Mouse (Mus musculus) frontal cortex, postnatal 25 days (tissue): ENCODE measurements around the gene Pom121l2.

Experiments used
- DNase-seq, 2 experiments: peaks; one replicate each; pipeline ENCODE4 v3.0.0; 2022; ENCODE audit warnings: low spot score in 2 of 2

Pom121l2 gene

DNA sequence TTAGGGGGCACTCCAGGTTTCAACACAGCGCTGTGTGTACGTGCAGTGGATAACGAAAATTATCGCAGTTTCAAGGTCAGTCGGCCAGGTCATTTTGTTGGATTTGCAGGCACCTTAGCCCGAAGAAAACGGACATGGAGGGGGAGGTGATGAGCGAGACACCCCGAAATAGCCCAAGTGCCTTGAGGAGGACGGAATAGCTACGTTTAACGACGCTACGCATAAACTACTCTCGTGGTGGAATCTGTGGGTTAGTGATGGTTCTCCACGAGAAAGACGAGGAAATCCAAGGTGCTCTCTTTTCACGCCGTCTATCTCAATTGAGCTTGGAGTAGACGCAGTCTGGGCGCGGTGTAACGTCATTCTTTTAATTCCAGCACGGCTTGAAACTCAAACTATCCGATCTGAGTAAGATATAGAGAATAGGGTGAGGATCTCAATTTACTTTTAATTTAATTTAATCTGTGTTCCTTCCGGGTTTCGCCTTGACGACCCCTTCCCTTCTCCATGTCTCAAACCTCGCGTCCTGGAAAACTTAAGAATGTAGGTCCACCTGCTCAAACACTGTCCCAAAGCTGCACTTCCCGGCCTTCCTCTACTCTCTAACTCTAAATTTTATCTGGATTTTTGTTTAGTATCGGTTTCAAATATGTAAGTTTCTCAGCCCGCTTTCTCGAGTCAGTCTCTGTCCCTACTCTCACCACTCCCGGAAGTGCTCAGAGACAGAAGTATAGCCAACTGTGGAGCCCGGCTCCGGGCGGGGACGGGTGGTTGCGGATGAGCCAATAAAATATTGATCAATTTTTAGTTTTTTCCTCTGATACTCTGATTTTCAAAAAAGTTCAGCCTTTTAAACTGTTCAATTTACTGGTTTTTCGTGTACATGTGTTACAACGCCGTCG, 39.2 kb downstream of the Pom121l2 start:
- no peak for DNase-seq

DNA sequence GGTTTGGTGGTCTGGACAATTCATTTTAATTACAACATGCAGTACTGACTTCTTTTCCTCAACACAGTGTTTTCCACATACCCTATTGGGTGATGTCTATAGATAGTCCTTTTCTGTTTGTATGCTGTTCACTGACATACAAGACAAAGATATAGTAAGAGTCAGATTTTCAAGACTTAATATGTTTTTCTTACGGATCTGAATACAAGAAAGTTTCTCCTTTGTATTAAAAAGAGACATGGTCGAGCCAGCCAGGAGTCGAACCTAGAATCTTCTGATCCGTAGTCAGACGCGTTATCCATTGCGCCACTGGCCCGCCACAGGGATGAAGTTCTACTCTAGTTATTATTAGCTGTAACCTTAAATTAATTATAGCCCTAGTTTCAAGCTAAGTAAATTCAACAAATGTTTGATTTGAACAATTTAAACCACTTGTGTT, 39.9 kb downstream of the Pom121l2 start:
- no peak for DNase-seq

GRCm38 (mm10) chr13:22021581-22021980, 40.6 kb downstream of the Pom121l2 start:
- DNase-seq: no peak

- DNase-seq: peak in 1 of 2 experiments; percentile 76
Observed at GRCm38 (mm10) chr13:22022241-22022640, 41.2 kb downstream of the Pom121l2 start.

- peak; percentile 87 to 94 for DNase-seq
Observed at GRCm38 (mm10) chr13:22026058-22027031, 45.4 kb downstream of the Pom121l2 start.

DNA sequence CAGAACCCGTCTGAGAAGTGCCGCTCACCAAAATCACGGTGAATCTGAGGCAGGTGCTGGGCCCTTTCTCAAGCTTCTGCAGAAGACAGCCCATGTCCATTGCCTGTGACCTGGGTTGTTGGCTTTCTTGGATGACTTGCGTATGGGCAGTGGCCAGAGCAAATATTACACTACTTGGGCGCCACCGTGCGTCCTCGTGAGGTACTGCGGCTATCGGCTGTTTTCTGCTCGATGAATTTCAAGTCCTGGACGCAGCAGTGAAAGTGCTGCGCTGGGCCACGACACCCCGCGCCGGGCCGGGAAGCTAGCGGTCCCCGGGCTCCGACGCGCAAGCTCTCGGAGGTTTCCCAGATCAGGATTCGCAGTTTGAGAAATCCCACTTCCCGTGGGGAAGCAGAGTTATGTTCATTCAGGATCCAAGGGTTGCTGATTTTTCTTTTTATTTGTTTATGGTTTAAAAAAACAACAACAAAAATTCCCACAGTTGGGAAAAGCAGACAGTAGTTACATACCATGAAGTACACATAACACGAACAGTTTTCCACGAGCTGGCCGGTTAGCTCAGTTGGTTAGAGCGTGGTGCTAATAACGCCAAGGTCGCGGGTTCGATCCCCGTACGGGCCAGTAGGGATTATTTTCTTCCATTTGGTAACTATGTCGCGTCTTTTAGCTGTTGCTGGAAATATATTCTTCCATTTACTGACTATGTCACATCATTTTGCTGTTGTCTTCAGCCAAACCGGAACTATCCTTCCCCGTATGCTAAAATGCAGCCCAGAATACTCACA, 47.9 kb downstream of the Pom121l2 start:
- DNase-seq: peak; percentile 95 to 97

DNA sequence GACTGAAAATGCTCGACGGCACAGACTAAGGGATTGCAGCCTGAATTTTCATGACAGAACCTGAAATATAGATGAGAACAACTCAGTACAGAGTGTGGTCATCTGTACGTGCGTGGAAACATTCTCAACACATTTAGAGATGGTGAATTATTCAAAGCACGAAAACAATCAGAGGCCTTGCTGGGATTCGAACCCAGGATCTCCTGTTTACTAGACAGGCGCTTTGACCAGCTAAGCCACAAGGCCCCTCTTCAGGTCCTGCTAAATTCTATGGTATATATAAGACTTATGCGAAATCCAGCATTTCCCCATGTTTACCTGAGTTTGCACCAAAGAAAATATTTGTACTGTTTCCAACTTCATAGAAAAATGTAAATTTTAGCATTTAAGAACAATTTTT, 48.9 kb downstream of the Pom121l2 start:
- DNase-seq: no peak

DNA sequence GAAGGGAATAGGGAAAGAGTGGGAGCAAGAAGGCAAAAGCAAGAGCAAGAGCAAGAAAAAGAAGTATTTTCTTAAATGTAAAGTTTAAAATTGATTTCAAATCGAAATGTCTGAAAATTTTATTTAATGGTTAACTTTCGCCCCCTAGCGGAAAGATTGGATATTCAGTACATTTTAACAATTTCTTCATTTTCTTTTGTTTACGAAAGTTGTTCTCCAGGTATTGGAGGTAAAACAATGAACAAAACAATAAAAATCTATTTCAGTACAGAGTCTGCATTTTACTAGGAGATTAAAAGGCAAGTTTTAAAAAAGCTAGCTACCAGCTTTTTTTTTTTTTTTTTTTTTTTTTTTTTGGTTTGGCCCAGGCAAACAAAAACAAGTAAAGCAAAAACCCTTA, 49.5 kb downstream of the Pom121l2 start:
- no peak for DNase-seq

- DNase-seq: no peak
Observed at GRCm38 (mm10) chr13:22033741-22034442, 52.9 kb downstream of the Pom121l2 start.

GRCm38 (mm10) chr13:22034443-22035266, 53.7 kb downstream of the Pom121l2 start:
- no peak for DNase-seq

- DNase-seq: peak; percentile 62 to 78
Observed at GRCm38 (mm10) chr13:22035267-22036148, 54.5 kb downstream of the Pom121l2 start, which contains the start of the genes Hist1h2ah and Hist1h2bk. Gene Hist1h2ah (minus strand): TSS chr13:22035568. Gene Hist1h2bk (plus strand): TSS chr13:22035870.

- no peak for DNase-seq
Observed at GRCm38 (mm10) chr13:22036149-22036956, 55.4 kb downstream of the Pom121l2 start.

GRCm38 (mm10) chr13:22036986-22037385, 56.0 kb downstream of the Pom121l2 start:
- no peak for DNase-seq

DNA sequence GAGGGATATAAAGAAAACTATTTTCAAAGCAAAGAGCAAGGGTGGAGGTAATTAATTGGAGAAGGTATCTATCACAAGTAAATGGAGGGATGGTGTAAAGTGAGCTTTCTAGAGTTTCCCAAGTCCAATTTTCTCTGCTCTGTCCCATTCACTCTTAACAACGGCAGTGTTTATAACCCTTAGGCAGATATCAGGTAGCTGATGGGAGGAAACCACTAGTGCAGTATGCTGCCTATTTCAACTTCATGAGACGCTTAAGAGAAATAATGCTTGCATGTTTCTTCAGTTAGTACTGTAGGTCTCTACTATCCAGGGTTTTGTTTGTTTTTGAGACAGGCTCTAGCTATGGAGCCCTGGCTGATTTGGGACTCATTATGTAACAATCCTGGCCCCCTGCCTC, 56.4 kb downstream of the Pom121l2 start:
- DNase-seq: no peak
